Mouse (Mus musculus) erythroblast, embryonic 14.5 days (primary cell): ENCODE data around the gene Fbrs.

Experiments
- GATA1 ChIP-seq: IDR thresholded peaks from 2 replicates; pipeline ENCODE4 v1.6.1; 2012; ENCODE audit warnings: low read length, inconsistent platforms, mixed read lengths
- TAL1 ChIP-seq: IDR thresholded peaks from 3 replicates; pipeline ENCODE4 v1.6.1; 2012; ENCODE audit warnings: low read length, inconsistent platforms, mixed read lengths

DNA sequence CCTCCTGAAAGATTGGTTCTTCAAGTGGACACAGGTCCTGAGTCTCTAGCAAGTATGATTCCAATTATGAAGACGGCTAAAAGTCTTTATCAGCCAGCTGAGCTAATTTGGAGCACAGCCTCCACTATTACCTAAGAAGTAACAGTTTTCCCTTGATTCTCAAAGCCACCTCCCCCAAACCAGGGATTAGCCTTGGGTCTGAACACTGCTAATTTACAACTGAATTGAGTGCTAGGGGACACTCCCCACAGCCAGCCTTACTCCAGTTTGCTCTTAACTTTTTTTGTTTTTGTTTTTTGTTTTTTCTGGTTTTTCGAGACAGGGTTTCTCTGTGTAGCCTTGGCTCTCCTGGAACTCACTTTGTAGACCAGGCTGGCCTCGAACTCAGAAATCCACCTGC, 13.8 kb upstream of the Fbrs start:
- TF ChIP-seq GATA1 (no peak), TAL1 (no peak)
